ENCODE assay signal across 17 mouse cellular contexts in genomic region chr15:43784171-43784570, GRCm38 (mm10).
DNase-seq lines count a peak whose midpoint lies in the region; ATAC-seq and TF ChIP-seq lines count a peak whose summit lies in the region.
"Had no signal": no experiment of that assay in that cellular context is flagged by ENCODE, and none has a peak within 500 bp of the region (broad histone marks: within the 10 kb centered on the region; RNA-seq: fewer than 3 reads in every experiment).

No protein-coding gene starts in this region.

- no peaks in the 10 kb centered on the region for H3K9me3 ChIP-seq in forebrain, embryonic 14.5 days (replicated peaks; ENCODE audit: control insufficient read depth, low read length)
- H3K9me3 ChIP-seq in forebrain, embryonic 10.5 days, result no peaks in the 10 kb centered on the region; the same call in 1 of the 2 replicates
- no peaks in the 10 kb centered on the region for H3K9me3 ChIP-seq in lung, embryonic 14.5 days (ENCODE audit: low read depth, low read length)
- H3K9me3 ChIP-seq in forebrain, embryonic 16.5 days (ENCODE audit: control insufficient read depth, low read length), result no peaks in the 10 kb centered on the region
- no peaks in the 10 kb centered on the region for H3K9me3 ChIP-seq in liver, embryonic 12.5 days (replicated peaks)
- H3K9me3 ChIP-seq: embryonic facial prominence, embryonic 12.5 days had no signal

- TF ChIP-seq CTCF in lung, embryonic 14.5 days (IDR thresholded peaks at IDR 0.05; ENCODE audit: low read depth), result no peak
- no peak for TF ChIP-seq CTCF in gastrocnemius, adult 2 months (IDR thresholded peaks at IDR 0.05)

- no peaks in the 10 kb centered on the region for H3K4me1 ChIP-seq in forebrain, embryonic 14.5 days (ENCODE audit: control insufficient read depth, insufficient read depth, low read length)
- no peaks in the 10 kb centered on the region for H3K4me1 ChIP-seq in forebrain, embryonic 10.5 days
- no peaks in the 10 kb centered on the region for H3K4me1 ChIP-seq in lung, embryonic 14.5 days (ENCODE audit: insufficient read depth)
- H3K4me1 ChIP-seq in forebrain, embryonic 16.5 days (replicated peaks; ENCODE audit: control insufficient read depth, insufficient read depth, low read length), result no peaks in the 10 kb centered on the region
- H3K4me1 ChIP-seq in liver, embryonic 12.5 days, result no peaks in the 10 kb centered on the region
- H3K4me1 ChIP-seq: embryonic facial prominence, embryonic 10.5 days; embryonic facial prominence, embryonic 12.5 days had no signal

- no peak overlapping the region for H3K9ac ChIP-seq in forebrain, embryonic 14.5 days (ENCODE audit: low read length)
- H3K9ac ChIP-seq in lung, embryonic 14.5 days, result no peak overlapping the region
- no peak overlapping the region for H3K9ac ChIP-seq in forebrain, embryonic 16.5 days (replicated peaks; ENCODE audit: low read depth, low read length)
- no peak overlapping the region for H3K9ac ChIP-seq in liver, embryonic 12.5 days
- H3K9ac ChIP-seq: embryonic facial prominence, embryonic 12.5 days had no signal

- no peak overlapping the region for H3K4me2 ChIP-seq in forebrain, embryonic 14.5 days (ENCODE audit: low read length)
- H3K4me2 ChIP-seq in lung, embryonic 14.5 days, result no peak overlapping the region
- no peak overlapping the region for H3K4me2 ChIP-seq in forebrain, embryonic 16.5 days (ENCODE audit: low read length)
- H3K4me2 ChIP-seq in liver, embryonic 12.5 days, result no peak overlapping the region
- H3K4me2 ChIP-seq: embryonic facial prominence, embryonic 12.5 days had no signal

- ATAC-seq in forebrain, embryonic 14.5 days, result peak; percentile 49; the same call in 1 of the 2 replicates
- ATAC-seq in lung, embryonic 14.5 days (ENCODE audit: insufficient read depth), result no peak
- ATAC-seq in forebrain, embryonic 16.5 days, result peak; percentile 57
- ATAC-seq in liver, embryonic 12.5 days, result no peak

- H3K27ac ChIP-seq in forebrain, embryonic 14.5 days (ENCODE audit: low read depth, low read length), result no peak overlapping the region
- H3K27ac ChIP-seq in forebrain, embryonic 10.5 days, result no peak overlapping the region
- no peak overlapping the region for H3K27ac ChIP-seq in lung, embryonic 14.5 days (ENCODE audit: low read depth)
- H3K27ac ChIP-seq in forebrain, embryonic 16.5 days (ENCODE audit: low read length), result no peak overlapping the region
- H3K27ac ChIP-seq in gastrocnemius, adult 2 months, result no peak overlapping the region
- H3K27ac ChIP-seq in liver, embryonic 12.5 days, result no peak overlapping the region
- H3K27ac ChIP-seq: embryonic facial prominence, embryonic 10.5 days; embryonic facial prominence, embryonic 12.5 days had no signal

- intact Hi-C loops in gastrocnemius, adult 2 months (cut with DNase I), result no loop called here

- peak; percentile 40 for DNase-seq in forebrain, embryonic 14.5 days (ENCODE audit: low spot score)
- no peak for DNase-seq in forebrain, embryonic 10.5 days (ENCODE audit: extremely low spot score, low spot score)
- peak; percentile 39 for DNase-seq in lung, embryonic 14.5 days
- DNase-seq in lung, postnatal 25 days (ENCODE audit: low spot score), result no peak
- no peak for DNase-seq in gastrocnemius, adult 2 months
- DNase-seq: adrenal gland, adult 2 months; adrenal gland, postnatal 10 days; adrenal gland, postnatal 25 days; cerebellum, adult 11-12 months; cerebellum, adult 2 months; cerebellum, adult 9-10 months; cerebellum, postnatal 10 days; cerebellum, postnatal 25 days had no signal

- H3K4me3 ChIP-seq in forebrain, embryonic 14.5 days (ENCODE audit: low read depth, low read length), result no peak overlapping the region
- H3K4me3 ChIP-seq in forebrain, embryonic 10.5 days, result no peak overlapping the region
- no peak overlapping the region for H3K4me3 ChIP-seq in lung, embryonic 14.5 days (ENCODE audit: low read depth, low read length)
- H3K4me3 ChIP-seq in forebrain, embryonic 16.5 days (replicated peaks; ENCODE audit: low read length), result no peak overlapping the region
- H3K4me3 ChIP-seq in gastrocnemius, adult 2 months, result no peak overlapping the region
- no peak overlapping the region for H3K4me3 ChIP-seq in liver, embryonic 12.5 days
- H3K4me3 ChIP-seq: embryonic facial prominence, embryonic 10.5 days; embryonic facial prominence, embryonic 12.5 days had no signal

- WGBS in forebrain, embryonic 14.5 days, result 58% methylated on average over 3 of the region's 3 CpGs
- 93% methylated on average over 3 of the region's 3 CpGs for WGBS in forebrain, embryonic 10.5 days
- 43% methylated on average over 3 of the region's 3 CpGs for WGBS in lung, embryonic 14.5 days
- WGBS in forebrain, embryonic 16.5 days, result 49% methylated on average over 3 of the region's 3 CpGs
- 75% methylated on average over 3 of the region's 3 CpGs for WGBS in liver, embryonic 12.5 days (ENCODE audit: insufficient replicate concordance)

- H3K27me3 ChIP-seq in forebrain, embryonic 14.5 days (replicated peaks; ENCODE audit: control insufficient read depth, insufficient read depth, low read length), result no peaks in the 10 kb centered on the region
- no peaks in the 10 kb centered on the region for H3K27me3 ChIP-seq in forebrain, embryonic 10.5 days (ENCODE audit: poor library complexity, severe bottlenecking)
- no peaks in the 10 kb centered on the region for H3K27me3 ChIP-seq in lung, embryonic 14.5 days (ENCODE audit: insufficient read depth, low read length)
- no peaks in the 10 kb centered on the region for H3K27me3 ChIP-seq in forebrain, embryonic 16.5 days (replicated peaks; ENCODE audit: control insufficient read depth, insufficient read depth, low read length)
- H3K27me3 ChIP-seq in liver, embryonic 12.5 days (replicated peaks), result no peaks in the 10 kb centered on the region
- H3K27me3 ChIP-seq: embryonic facial prominence, embryonic 12.5 days had no signal

- H3K36me3 ChIP-seq in forebrain, embryonic 14.5 days (ENCODE audit: control insufficient read depth, insufficient read depth, low read length), result no peaks in the 10 kb centered on the region
- no peaks in the 10 kb centered on the region for H3K36me3 ChIP-seq in forebrain, embryonic 10.5 days (replicated peaks)
- H3K36me3 ChIP-seq in lung, embryonic 14.5 days (ENCODE audit: insufficient read depth), result no peaks in the 10 kb centered on the region
- no peaks in the 10 kb centered on the region for H3K36me3 ChIP-seq in forebrain, embryonic 16.5 days (ENCODE audit: control insufficient read depth, insufficient read depth)
- H3K36me3 ChIP-seq in liver, embryonic 12.5 days, result no peaks in the 10 kb centered on the region
- H3K36me3 ChIP-seq: embryonic facial prominence, embryonic 10.5 days; embryonic facial prominence, embryonic 12.5 days had no signal

Comparison
In these comparisons a context has a peak if more than half of its experiments do, and no peak if none do; other contexts are left out.
1. DNase-seq: peak in forebrain, embryonic 14.5 days (single experiment) and lung, embryonic 14.5 days (single experiment); none in forebrain, embryonic 10.5 days (single experiment), lung, postnatal 25 days (single experiment) and gastrocnemius, adult 2 months (single experiment).
2. ATAC-seq: peak in forebrain, embryonic 14.5 days (single experiment) and forebrain, embryonic 16.5 days (single experiment); none in lung, embryonic 14.5 days (single experiment) and liver, embryonic 12.5 days (single experiment).